Mouse (Mus musculus): ENCODE data around the gene Iqschfp.

DNA sequence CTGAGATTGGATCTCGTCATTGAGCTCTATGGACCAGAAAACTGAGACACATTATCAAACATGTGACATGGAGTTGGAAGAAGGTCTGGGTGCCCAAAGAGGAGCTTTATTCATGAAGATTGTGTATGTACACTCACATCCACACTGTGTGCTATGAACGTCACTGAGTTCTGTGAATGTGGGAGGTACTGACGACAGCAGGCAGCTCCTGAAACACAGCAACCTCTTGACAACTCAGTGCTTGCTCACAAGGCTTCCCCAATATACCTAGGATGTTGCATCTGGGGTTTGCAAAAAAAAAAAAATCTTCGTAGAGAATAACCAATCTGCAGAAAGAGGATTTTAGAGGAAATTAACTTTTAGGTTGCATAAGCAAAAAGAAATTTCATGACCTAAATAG is 31.1 kb downstream of the Iqschfp start:
- TF ChIP-seq POLR2A (IDR thresholded peaks at IDR 0.05; ENCODE audit: insufficient read depth, low read depth, low read length), result no peak
- TF ChIP-seq CTCF (IDR thresholded peaks at IDR 0.05; ENCODE audit: insufficient read depth, low read depth, low read length), result no peak
